Mouse (Mus musculus): ENCODE measurements around the gene Polr1e. TPM values are rescaled to one million over a fixed set of nuclear protein-coding genes. Genes with fewer than 3 reads are reported as not detected.
"Not testable (repeated sequence)": the region's sequence is repeated elsewhere in the genome, so short reads cannot be mapped to it uniquely, and the experiment has no call there.

Gene Polr1e
- polyA plus RNA-seq, 1 experiment, result 3.8 TPM

DNA sequence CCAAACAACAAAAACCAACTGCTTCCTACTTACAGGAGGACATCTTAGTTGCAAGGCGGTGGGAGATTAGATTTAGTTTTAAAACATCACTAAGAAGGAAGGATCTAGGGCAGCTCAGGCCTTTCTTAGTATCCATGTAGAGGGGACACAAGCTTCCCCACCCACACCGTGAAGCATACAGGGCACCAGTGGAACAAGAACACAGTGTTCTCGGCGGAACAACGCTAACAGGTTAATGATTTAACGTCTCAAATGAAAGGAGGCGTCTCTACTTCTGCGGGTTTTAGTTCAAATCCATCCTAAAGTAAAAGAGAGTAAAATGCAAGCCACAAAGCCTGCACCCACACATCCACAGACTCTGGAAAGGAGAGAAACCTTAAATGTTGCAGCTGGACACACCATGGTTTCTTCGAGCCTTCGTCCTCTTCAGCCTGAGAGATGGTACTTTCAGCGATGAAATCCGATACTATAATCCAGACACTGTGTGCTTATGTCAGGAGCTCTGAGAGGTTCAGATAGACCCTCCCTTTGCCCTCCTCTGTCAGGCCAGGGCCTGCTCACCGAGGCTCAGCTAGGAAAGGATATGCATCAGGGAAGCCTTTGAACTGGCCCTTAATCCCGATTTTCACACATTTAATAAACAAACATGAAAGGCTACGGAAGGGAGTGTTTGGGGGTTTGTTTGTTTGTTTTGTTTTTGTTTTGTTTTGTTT, 54.0 kb downstream of the Polr1e start:
- no peak overlapping the region for H3K4me3 ChIP-seq (replicated peaks; ENCODE audit: extremely low read depth, low read depth, low read length)
- TF ChIP-seq CTCF (IDR thresholded peaks at IDR 0.05; ENCODE audit: insufficient read depth, low read length), result no peak
- TF ChIP-seq POLR2A (IDR thresholded peaks at IDR 0.05; ENCODE audit: borderline replicate concordance, extremely low read depth, low read depth, low read length), result no peak
- 77% methylated on average over 15 of the region's 15 CpGs for WGBS
- no peak for DNase-seq
- no peaks in the 10 kb centered on the region for H3K4me1 ChIP-seq (ENCODE audit: control insufficient read depth, insufficient read depth, low read length)

GRCm38 (mm10) chr4:45073544-45073943, 55.2 kb downstream of the Polr1e start:
- H3K4me1 ChIP-seq (ENCODE audit: control insufficient read depth, insufficient read depth, low read length), result no peaks in the 10 kb centered on the region
- WGBS, result 81% methylated on average over 6 of the region's 6 CpGs

GRCm38 (mm10) chr4:45081041-45081440, 62.7 kb downstream of the Polr1e start:
- DNase-seq; H3K4me3 ChIP-seq (replicated peaks; ENCODE audit: extremely low read depth, low read depth, low read length); H3K4me1 ChIP-seq (ENCODE audit: control insufficient read depth, insufficient read depth, low read length): not testable (repeated sequence)
- 83% methylated on average over 4 of the region's 4 CpGs for WGBS

More at GRCm38 (mm10) chr4:45073544-45073943, 55.2 kb downstream of the Polr1e start:
- no peak overlapping the region for H3K4me3 ChIP-seq (replicated peaks; ENCODE audit: extremely low read depth, low read depth, low read length)
- no peak for DNase-seq
- TF ChIP-seq POLR2A (IDR thresholded peaks at IDR 0.05; ENCODE audit: borderline replicate concordance, extremely low read depth, low read depth, low read length) (no peak), CTCF (IDR thresholded peaks at IDR 0.05; ENCODE audit: insufficient read depth, low read length) (no peak)

GRCm38 (mm10) chr4:45082951-45083350, 64.6 kb downstream of the Polr1e start:
- 71% methylated on average over 9 of the region's 9 CpGs for WGBS
- no peak for TF ChIP-seq CTCF (IDR thresholded peaks at IDR 0.05; ENCODE audit: insufficient read depth, low read length)
- no peak for TF ChIP-seq POLR2A (IDR thresholded peaks at IDR 0.05; ENCODE audit: borderline replicate concordance, extremely low read depth, low read depth, low read length)
- Histone ChIP-seq H3K4me1 (ENCODE audit: control insufficient read depth, insufficient read depth, low read length) (no peaks in the 10 kb centered on the region), H3K4me3 (replicated peaks; ENCODE audit: extremely low read depth, low read depth, low read length) (no peak overlapping the region)
- no peak for DNase-seq

- TF ChIP-seq CTCF (IDR thresholded peaks at IDR 0.05; ENCODE audit: insufficient read depth, low read length) (no peak), POLR2A (IDR thresholded peaks at IDR 0.05; ENCODE audit: borderline replicate concordance, extremely low read depth, low read depth, low read length) (no peak)
- H3K4me1 ChIP-seq (ENCODE audit: control insufficient read depth, insufficient read depth, low read length), result no peaks in the 10 kb centered on the region
- H3K4me3 ChIP-seq (replicated peaks; ENCODE audit: extremely low read depth, low read depth, low read length), result peak overlapping the region; percentile 22
- DNase-seq, result no peak
- WGBS, result 6% methylated on average over 8 of the region's 8 CpGs
Measured at GRCm38 (mm10) chr4:45083487-45083886, 65.1 kb downstream of the Polr1e start.

DNA sequence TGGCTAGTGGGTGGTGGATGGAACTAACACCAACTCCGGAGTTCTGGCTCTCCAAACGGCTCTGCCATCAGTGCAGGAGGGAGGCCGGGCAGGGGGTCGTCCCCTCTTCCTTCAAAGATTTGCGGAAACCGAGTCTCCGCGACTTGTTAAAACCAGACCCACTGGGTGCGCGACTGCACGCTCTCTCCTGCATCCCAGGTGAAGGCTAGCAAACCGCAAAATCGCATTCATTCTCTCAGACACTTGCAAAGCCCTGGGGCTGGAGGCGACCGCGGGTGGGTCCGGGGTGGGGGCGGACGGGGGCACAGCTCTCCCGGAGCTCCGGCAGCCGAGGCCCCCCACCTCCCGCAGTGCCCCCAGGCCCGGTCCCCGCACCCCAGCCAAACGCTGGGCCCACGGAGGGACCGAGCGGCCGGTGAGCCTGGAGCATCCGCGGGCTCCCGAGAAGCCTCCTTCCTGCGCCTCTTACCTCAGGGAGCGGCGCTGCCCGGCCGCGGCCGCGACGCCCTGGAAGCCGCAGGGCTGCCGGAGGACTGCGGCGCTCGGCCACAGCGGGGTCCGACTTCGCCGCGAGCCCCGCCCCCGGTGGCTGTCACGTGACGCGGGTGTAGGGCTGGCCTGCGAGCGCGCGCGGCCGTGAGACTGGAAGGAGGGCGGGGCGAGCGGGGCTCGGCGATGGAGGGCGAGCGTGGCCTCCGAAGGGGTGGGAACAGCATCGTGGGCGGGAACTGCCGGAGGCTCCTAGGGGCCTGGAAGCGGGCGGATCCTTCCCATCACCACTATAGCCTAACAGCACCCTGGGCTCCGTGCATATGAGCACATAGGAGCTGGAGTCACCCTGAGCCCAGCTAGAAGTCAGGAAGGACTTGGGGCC, 65.9 kb downstream of the Polr1e start, which contains the start of gene Fbxo10:
Fbxo10 (minus strand) TSS at position 584 of the 874 bp plus-strand sequence.
- DNase-seq, result peak; percentile 88
- no peak for TF ChIP-seq CTCF (IDR thresholded peaks at IDR 0.05; ENCODE audit: insufficient read depth, low read length)
- TF ChIP-seq POLR2A (IDR thresholded peaks at IDR 0.05; ENCODE audit: borderline replicate concordance, extremely low read depth, low read depth, low read length), result peak; percentile 52; the same call in 1 of the 2 replicates
- WGBS, result under 1% methylated on average over 77 of the region's 77 CpGs
- Histone ChIP-seq H3K4me1 (ENCODE audit: control insufficient read depth, insufficient read depth, low read length) (no peaks in the 10 kb centered on the region), H3K4me3 (replicated peaks; ENCODE audit: extremely low read depth, low read depth, low read length) (peak within 1 kb of the TSS; percentile 63)

DNA sequence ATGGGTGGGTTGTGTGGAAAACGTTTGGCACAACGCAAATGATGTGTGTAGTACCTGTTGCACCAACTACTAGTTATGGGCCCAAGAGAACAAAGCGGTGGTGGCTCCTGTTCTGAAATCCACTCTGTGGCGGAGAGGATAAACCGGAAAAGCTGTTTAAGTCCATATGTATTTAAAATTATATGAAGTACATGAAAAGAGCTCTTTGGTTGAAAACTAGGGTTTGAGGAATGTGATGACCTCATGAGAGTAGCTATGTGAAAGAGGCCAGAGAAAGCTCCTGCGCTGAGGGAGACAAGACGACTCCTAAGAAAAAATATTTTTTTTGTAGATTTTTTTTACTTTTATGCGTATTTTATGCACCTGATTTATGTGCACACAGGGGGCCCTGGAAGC, 66.5 kb downstream of the Polr1e start:
- TF ChIP-seq POLR2A (IDR thresholded peaks at IDR 0.05; ENCODE audit: borderline replicate concordance, extremely low read depth, low read depth, low read length), result no peak
- TF ChIP-seq CTCF (IDR thresholded peaks at IDR 0.05; ENCODE audit: insufficient read depth, low read length), result no peak
- no peaks in the 10 kb centered on the region for H3K4me1 ChIP-seq (ENCODE audit: control insufficient read depth, insufficient read depth, low read length)
- no peak for DNase-seq
- peak overlapping the region; percentile 38 for H3K4me3 ChIP-seq (replicated peaks; ENCODE audit: extremely low read depth, low read depth, low read length)
- WGBS, result 31% methylated on average over 8 of the region's 8 CpGs

Other genes starting within 250 kb of the Polr1e start
- 28.2 and 29.8 TPM in 2 replicates for gene Grhpr, start 37.2 kb upstream of the Polr1e start, polyA plus RNA-seq (2012; rRNA removed)
- gene Zbtb5, start 6.2 kb upstream of the Polr1e start, polyA plus RNA-seq (2012; rRNA removed), result 8.5 and 12.5 TPM in 2 replicates
- 13.0 and 15.2 TPM in 2 replicates for gene Fbxo10, start 66.0 kb downstream of the Polr1e start, polyA plus RNA-seq (2012; rRNA removed)
- 37.3 and 48.5 TPM in 2 replicates for gene Tomm5, start 89.5 kb downstream of the Polr1e start, polyA plus RNA-seq (2012; rRNA removed)
- 2.8 and 3.9 TPM in 2 replicates for gene Frmpd1, start 166.3 kb downstream of the Polr1e start, polyA plus RNA-seq (2012; rRNA removed)